Mouse (Mus musculus): ENCODE data around the gene Myo1d. TPM values are rescaled to one million over a fixed set of nuclear protein-coding genes. Genes with fewer than 3 reads are reported as not detected.
A peak's percentile ranks its signal among the peaks of the same experiment; 100 is the strongest.

The Myo1d gene
- polyA plus RNA-seq, 1 experiment, result 10.8 TPM

GRCm38 (mm10) chr11:80595482-80595881 is 184.3 kb downstream of the Myo1d start:
- Histone ChIP-seq H3K36me3 (ENCODE audit: control insufficient read depth, insufficient read depth) (no peaks in the 10 kb centered on the region), H3K79me3 (ENCODE audit: low read depth) (no peaks in the 10 kb centered on the region), H3K27me3 (ENCODE audit: control insufficient read depth, insufficient read depth, insufficient read length) (no peaks in the 10 kb centered on the region), H3K79me2 (ENCODE audit: control insufficient read depth, insufficient read depth) (no peaks in the 10 kb centered on the region), H3ac (ENCODE audit: control insufficient read depth, insufficient read length, low read depth) (no peak overlapping the region), H3K4me3 (ENCODE audit: insufficient read depth, poor library complexity, severe bottlenecking) (no peak overlapping the region)
- no peak for TF ChIP-seq USF1 (IDR thresholded peaks at IDR 0.05; ENCODE audit: low read depth)
- no peak for TF ChIP-seq FOSL1 (IDR thresholded peaks at IDR 0.05; ENCODE audit: insufficient read depth, low read length, poor library complexity, severe bottlenecking)
- TF ChIP-seq MYOG (IDR thresholded peaks at IDR 0.05; ENCODE audit: control insufficient read depth, extremely low read depth, insufficient read length), result no peak
- no peak for TF ChIP-seq MAX (IDR thresholded peaks at IDR 0.05)
- TF ChIP-seq CTCF (IDR thresholded peaks at IDR 0.05; ENCODE audit: control insufficient read depth, insufficient read depth, insufficient read length), result no peak
- no peak for TF ChIP-seq CEBPB (IDR thresholded peaks at IDR 0.05; ENCODE audit: low read depth)
- TF ChIP-seq MYOD1 (IDR thresholded peaks at IDR 0.05; ENCODE audit: control insufficient read depth, insufficient read length, low read depth), result no peak

GRCm38 (mm10) chr11:80589387-80589786 is 190.4 kb downstream of the Myo1d start:
- H3K27me3 ChIP-seq (ENCODE audit: control insufficient read depth, insufficient read depth, insufficient read length), result no peaks in the 10 kb centered on the region
- no peaks in the 10 kb centered on the region for H3K79me3 ChIP-seq (ENCODE audit: low read depth)
- H3ac ChIP-seq (ENCODE audit: control insufficient read depth, insufficient read length, low read depth), result no peak overlapping the region
- no peaks in the 10 kb centered on the region for H3K79me2 ChIP-seq (ENCODE audit: control insufficient read depth, insufficient read depth)
- TF ChIP-seq FOSL1 (IDR thresholded peaks at IDR 0.05; ENCODE audit: insufficient read depth, low read length, poor library complexity, severe bottlenecking), result no peak
- TF ChIP-seq CEBPB (IDR thresholded peaks at IDR 0.05; ENCODE audit: low read depth), result no peak
- no peak for TF ChIP-seq MYOD1 (IDR thresholded peaks at IDR 0.05; ENCODE audit: control insufficient read depth, insufficient read length, low read depth)
- TF ChIP-seq CTCF (IDR thresholded peaks at IDR 0.05; ENCODE audit: control insufficient read depth, insufficient read depth, insufficient read length), result no peak
- TF ChIP-seq USF1 (IDR thresholded peaks at IDR 0.05; ENCODE audit: low read depth), result no peak
- TF ChIP-seq MAX (IDR thresholded peaks at IDR 0.05), result no peak
- TF ChIP-seq MYOG (IDR thresholded peaks at IDR 0.05; ENCODE audit: control insufficient read depth, extremely low read depth, insufficient read length), result no peak
- no peaks in the 10 kb centered on the region for H3K36me3 ChIP-seq (ENCODE audit: control insufficient read depth, insufficient read depth)
- no peak overlapping the region for H3K4me3 ChIP-seq (ENCODE audit: insufficient read depth, poor library complexity, severe bottlenecking)

- Histone ChIP-seq H3K79me2 (ENCODE audit: control insufficient read depth, insufficient read depth) (no peaks in the 10 kb centered on the region), H3K36me3 (ENCODE audit: control insufficient read depth, insufficient read depth) (no peaks in the 10 kb centered on the region), H3K27me3 (ENCODE audit: control insufficient read depth, insufficient read depth, insufficient read length) (no peaks in the 10 kb centered on the region), H3ac (ENCODE audit: control insufficient read depth, insufficient read length, low read depth) (no peak overlapping the region), H3K4me3 (ENCODE audit: insufficient read depth, poor library complexity, severe bottlenecking) (no peak overlapping the region), H3K79me3 (ENCODE audit: low read depth) (no peaks in the 10 kb centered on the region)
- TF ChIP-seq USF1 (IDR thresholded peaks at IDR 0.05; ENCODE audit: low read depth) (no peak), MYOG (IDR thresholded peaks at IDR 0.05; ENCODE audit: control insufficient read depth, extremely low read depth, insufficient read length) (no peak), FOSL1 (IDR thresholded peaks at IDR 0.05; ENCODE audit: insufficient read depth, low read length, poor library complexity, severe bottlenecking) (no peak)
These were observed 194.1 kb downstream of the Myo1d start for GRCm38 (mm10) chr11:80585761-80586160.

GRCm38 (mm10) chr11:80585211-80585610 is 194.6 kb downstream of the Myo1d start:
- Histone ChIP-seq H3K79me3 (ENCODE audit: low read depth) (no peaks in the 10 kb centered on the region), H3ac (ENCODE audit: control insufficient read depth, insufficient read length, low read depth) (no peak overlapping the region), H3K79me2 (ENCODE audit: control insufficient read depth, insufficient read depth) (no peaks in the 10 kb centered on the region), H3K27me3 (ENCODE audit: control insufficient read depth, insufficient read depth, insufficient read length) (no peaks in the 10 kb centered on the region), H3K36me3 (ENCODE audit: control insufficient read depth, insufficient read depth) (no peaks in the 10 kb centered on the region), H3K4me3 (ENCODE audit: insufficient read depth, poor library complexity, severe bottlenecking) (no peak overlapping the region)
- TF ChIP-seq MAX (IDR thresholded peaks at IDR 0.05), result no peak
- no peak for TF ChIP-seq USF1 (IDR thresholded peaks at IDR 0.05; ENCODE audit: low read depth)
- no peak for TF ChIP-seq CTCF (IDR thresholded peaks at IDR 0.05; ENCODE audit: control insufficient read depth, insufficient read depth, insufficient read length)
- no peak for TF ChIP-seq CEBPB (IDR thresholded peaks at IDR 0.05; ENCODE audit: low read depth)
- no peak for TF ChIP-seq MYOG (IDR thresholded peaks at IDR 0.05; ENCODE audit: control insufficient read depth, extremely low read depth, insufficient read length)
- TF ChIP-seq MYOD1 (IDR thresholded peaks at IDR 0.05; ENCODE audit: control insufficient read depth, insufficient read length, low read depth), result no peak
- TF ChIP-seq FOSL1 (IDR thresholded peaks at IDR 0.05; ENCODE audit: insufficient read depth, low read length, poor library complexity, severe bottlenecking), result no peak

- Histone ChIP-seq H3K36me3 (ENCODE audit: control insufficient read depth, insufficient read depth) (no peaks in the 10 kb centered on the region), H3K79me3 (ENCODE audit: low read depth) (no peaks in the 10 kb centered on the region), H3K79me2 (ENCODE audit: control insufficient read depth, insufficient read depth) (no peaks in the 10 kb centered on the region), H3ac (ENCODE audit: control insufficient read depth, insufficient read length, low read depth) (no peak overlapping the region), H3K4me3 (ENCODE audit: insufficient read depth, poor library complexity, severe bottlenecking) (no peak overlapping the region), H3K27me3 (ENCODE audit: control insufficient read depth, insufficient read depth, insufficient read length) (no peaks in the 10 kb centered on the region)
- TF ChIP-seq MYOD1 (IDR thresholded peaks at IDR 0.05; ENCODE audit: control insufficient read depth, insufficient read length, low read depth) (no peak), FOSL1 (IDR thresholded peaks at IDR 0.05; ENCODE audit: insufficient read depth, low read length, poor library complexity, severe bottlenecking) (no peak), USF1 (IDR thresholded peaks at IDR 0.05; ENCODE audit: low read depth) (no peak)
These were observed 199.3 kb downstream of the Myo1d start for GRCm38 (mm10) chr11:80580494-80580893.

GRCm38 (mm10) chr11:80577747-80578640 is 201.8 kb downstream of the Myo1d start:
- H3K4me3 ChIP-seq (ENCODE audit: insufficient read depth, poor library complexity, severe bottlenecking), result no peak overlapping the region
- TF ChIP-seq USF1 (IDR thresholded peaks at IDR 0.05; ENCODE audit: low read depth), result no peak
- peak; percentile 16 for TF ChIP-seq MYOD1 (IDR thresholded peaks at IDR 0.05; ENCODE audit: control insufficient read depth, insufficient read length, low read depth)
- TF ChIP-seq CEBPB (IDR thresholded peaks at IDR 0.05; ENCODE audit: low read depth), result no peak
- no peak for TF ChIP-seq CTCF (IDR thresholded peaks at IDR 0.05; ENCODE audit: control insufficient read depth, insufficient read depth, insufficient read length)
- TF ChIP-seq MYOG (IDR thresholded peaks at IDR 0.05; ENCODE audit: control insufficient read depth, extremely low read depth, insufficient read length), result no peak
- H3K79me2 ChIP-seq (ENCODE audit: control insufficient read depth, insufficient read depth), result no peaks in the 10 kb centered on the region
- no peaks in the 10 kb centered on the region for H3K27me3 ChIP-seq (ENCODE audit: control insufficient read depth, insufficient read depth, insufficient read length)
- no peaks in the 10 kb centered on the region for H3K79me3 ChIP-seq (ENCODE audit: low read depth)
- no peaks in the 10 kb centered on the region for H3K36me3 ChIP-seq (ENCODE audit: control insufficient read depth, insufficient read depth)
- no peak overlapping the region for H3ac ChIP-seq (ENCODE audit: control insufficient read depth, insufficient read length, low read depth)

Data from C2C12 (cell line).